Mouse (Mus musculus) adrenal gland, adult 8-10 months (tissue): ENCODE measurements around the gene Pecam1. TPM values are rescaled to one million over a fixed set of nuclear protein-coding genes. Genes with fewer than 3 reads are reported as not detected.
A peak's percentile ranks its signal among the peaks of the same experiment; 100 is the strongest.
"Not testable (repeated sequence)": the region's sequence is repeated elsewhere in the genome, so short reads cannot be mapped to it uniquely, and the experiment has no call there.

Source experiments
- DNase-seq: peaks from one replicate; pipeline ENCODE4 v3.0.0; 2022
- total RNA-seq, 4 experiments: library from RNA; stranded (reverse); gene quantifications; 2 replicates each; pipeline ENCODE4 v1.2.4; 2022

The Pecam1 gene
- total RNA-seq, 4 experiments from 2014 or later = 59.0 to 91.0 (median 69.9) TPM

DNA sequence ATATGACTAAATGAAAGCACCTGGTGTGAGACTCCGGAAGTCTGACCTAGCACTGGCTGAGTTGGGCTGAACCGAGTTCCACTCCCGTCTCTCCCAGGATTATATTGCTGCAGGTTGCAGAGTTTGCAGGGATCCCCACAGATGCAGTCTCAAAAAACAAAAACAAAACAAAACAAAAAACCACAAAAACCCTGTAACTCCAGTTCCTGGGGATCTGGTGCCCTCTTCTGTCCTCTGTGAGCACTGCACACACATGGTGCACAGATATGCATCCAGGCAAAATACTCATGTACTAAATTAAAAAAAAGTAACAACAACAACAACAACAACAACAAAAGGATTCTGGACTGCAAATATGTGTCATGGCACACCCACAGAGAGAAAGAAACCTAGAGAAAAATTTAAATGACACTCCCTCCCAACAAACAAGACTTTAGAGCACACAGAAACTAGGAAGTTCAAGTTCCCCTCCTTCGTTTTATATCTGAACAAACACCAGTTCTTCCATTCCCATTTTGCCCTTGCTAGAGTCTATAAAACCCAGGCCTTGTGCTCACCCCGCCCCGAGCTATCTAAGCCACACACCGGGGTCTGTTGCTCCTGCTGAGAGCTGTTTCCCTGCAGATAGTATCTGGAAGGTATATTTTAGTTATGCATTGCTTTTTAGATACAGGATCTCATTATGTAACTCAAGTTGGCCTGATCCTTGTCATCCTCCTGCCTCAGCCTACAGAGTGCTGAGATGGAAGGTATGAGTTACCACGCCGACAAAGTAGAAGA is 20.0 kb upstream of the Pecam1 start:
- DNase-seq = no peak

- DNase-seq = no peak
Observed at GRCm38 (mm10) chr11:106767516-106767915, 17.1 kb upstream of the Pecam1 start.

DNA sequence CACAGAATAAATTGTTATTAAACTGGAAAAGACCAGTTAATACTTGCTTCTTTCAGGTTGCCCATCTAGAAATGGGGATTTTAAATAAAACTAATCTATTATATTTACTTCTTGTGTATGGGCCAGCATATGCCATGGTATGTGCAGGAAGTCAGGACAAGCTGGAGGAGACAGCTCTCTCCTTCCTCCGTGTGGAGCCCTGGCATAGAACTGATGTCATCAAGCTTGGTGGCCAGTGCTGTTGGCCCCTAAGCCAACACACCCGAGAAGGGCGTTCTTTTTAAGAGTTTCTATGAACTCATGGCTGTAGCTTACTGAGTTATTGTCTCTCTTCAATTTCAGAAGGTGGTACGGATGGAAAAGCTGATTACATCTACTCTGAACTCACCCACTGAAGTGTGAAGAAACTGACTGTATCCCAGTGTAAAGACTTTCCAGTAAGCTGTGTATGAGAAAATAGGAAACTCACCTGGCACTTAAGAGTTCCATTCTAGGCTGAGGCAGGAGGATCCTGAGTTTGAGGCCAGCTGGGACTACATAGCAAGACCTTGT is 16.3 kb upstream of the Pecam1 start:
- no peak for DNase-seq

GRCm38 (mm10) chr11:106762800-106763185 is 12.4 kb upstream of the Pecam1 start:
- DNase-seq = no peak

DNA sequence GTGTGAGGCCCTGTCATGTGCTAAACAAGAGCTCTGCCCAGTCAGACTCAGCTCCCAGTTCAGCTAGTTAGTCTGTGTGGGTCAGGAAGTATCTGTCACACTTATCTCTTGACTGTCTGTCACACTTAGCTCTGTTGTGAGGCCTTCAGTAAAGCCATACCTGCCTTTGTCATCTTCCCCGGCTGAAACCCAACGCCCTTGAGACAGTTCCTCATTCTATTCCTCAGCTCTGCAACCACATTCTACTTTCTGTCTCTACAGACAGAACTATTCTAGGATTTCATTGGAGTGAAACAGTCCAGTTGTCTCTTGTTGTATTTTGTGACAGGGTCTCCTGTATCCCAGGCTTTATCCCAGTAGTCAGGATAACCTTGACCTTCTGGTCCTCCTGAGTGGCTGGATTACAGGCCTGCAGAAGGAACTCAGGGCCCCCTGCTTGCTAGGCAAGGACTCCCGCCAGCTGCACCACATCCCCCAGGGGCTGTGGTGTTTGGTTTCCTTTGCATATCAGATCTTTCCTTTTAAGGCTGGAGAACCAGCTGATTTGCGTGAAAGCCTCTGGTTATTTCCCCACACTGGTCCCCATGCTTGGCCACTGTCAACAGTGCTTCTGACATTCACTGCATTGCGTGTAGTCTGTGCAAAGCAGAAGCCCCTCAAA is 11.8 kb upstream of the Pecam1 start:
- DNase-seq = no peak

GRCm38 (mm10) chr11:106760511-106760910 is 10.1 kb upstream of the Pecam1 start:
- no peak for DNase-seq

DNA sequence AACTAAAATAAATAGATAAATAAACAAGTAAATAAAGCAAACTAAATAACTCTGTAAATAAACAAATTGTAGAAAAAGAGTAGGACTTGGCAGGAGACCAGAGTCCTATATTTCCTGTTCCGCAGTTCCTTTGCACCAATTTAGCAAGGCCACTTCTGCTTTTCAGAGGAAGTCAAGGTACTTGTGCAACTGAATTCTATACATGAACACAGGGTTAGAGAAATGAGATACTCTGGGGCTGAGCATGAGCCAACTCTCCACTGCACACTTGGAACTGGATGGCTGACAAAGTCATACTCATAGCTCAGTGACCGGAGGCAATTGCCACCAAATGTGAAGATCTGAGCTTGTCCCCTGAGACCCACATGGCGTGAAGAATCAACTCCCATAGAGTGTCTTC is 8.6 kb upstream of the Pecam1 start:
- no peak for DNase-seq

GRCm38 (mm10) chr11:106755583-106755982 is 5.2 kb upstream of the Pecam1 start:
- no peak for DNase-seq

GRCm38 (mm10) chr11:106753314-106753713 is 2.9 kb upstream of the Pecam1 start:
- DNase-seq = no peak

GRCm38 (mm10) chr11:106752103-106752502 is 1.7 kb upstream of the Pecam1 start:
- no peak for DNase-seq

DNA sequence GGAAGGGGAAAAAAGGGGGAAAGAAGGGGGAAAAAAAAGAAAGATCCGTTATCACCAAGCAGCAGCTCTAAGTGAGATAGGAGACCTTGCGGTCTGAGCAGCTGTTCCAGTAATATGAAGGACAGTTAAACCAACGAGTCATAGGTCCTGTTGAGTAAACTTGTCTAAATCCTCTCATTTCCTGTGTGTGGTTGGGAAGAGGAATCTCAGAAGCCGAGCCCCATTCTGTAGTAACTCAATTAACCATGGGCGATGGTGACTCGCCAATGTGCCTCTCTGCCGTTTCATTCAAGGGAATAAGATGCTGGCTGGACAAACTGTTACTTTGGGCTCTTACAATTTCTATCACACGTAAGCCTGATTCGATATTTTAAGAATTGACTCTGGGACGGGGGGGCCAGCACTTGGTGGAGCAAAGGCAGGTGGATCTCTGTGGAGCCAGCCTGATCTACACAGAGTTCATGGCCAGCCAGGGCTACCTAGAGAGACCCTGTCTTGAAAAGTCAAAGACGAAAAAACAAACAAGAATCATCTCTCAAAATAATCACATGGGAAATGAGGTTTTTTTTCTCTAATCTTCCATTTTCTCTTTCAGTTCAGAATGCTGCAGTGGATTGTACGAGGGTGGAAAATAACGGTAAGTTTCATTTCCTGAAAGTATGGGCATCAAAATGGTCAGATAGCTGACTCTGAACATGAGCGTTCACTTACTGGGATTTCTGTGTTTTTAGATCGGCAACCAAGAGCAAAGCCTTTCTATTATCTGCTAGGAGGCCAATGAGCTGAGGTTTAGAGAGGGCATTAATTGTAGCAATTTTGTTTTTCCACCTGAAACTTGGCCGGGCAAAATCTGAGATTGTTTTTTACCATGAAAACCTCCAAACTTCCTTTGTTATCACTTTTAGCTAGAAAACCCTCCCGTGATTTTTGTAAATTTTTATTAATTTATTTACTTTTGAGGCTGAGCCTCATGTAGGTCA is 901 bp upstream of the Pecam1 start, which contains the start of gene Milr1:
Milr1 (plus strand) TSS at position 188 of the 980 bp plus-strand sequence.
- DNase-seq = no peak

GRCm38 (mm10) chr11:106749557-106750120 is 789 bp downstream of the Pecam1 start:
- not testable (repeated sequence) for DNase-seq

- no peak for DNase-seq
Observed at GRCm38 (mm10) chr11:106744949-106745348, 5.5 kb downstream of the Pecam1 start.

- no peak for DNase-seq
Observed at GRCm38 (mm10) chr11:106742388-106742841, 8.0 kb downstream of the Pecam1 start.

GRCm38 (mm10) chr11:106741826-106742225 is 8.6 kb downstream of the Pecam1 start:
- DNase-seq = no peak

- DNase-seq = no peak
Observed at GRCm38 (mm10) chr11:106741232-106741631, 9.2 kb downstream of the Pecam1 start.

GRCm38 (mm10) chr11:106740724-106741123 is 9.7 kb downstream of the Pecam1 start:
- DNase-seq = not testable (repeated sequence)

DNA sequence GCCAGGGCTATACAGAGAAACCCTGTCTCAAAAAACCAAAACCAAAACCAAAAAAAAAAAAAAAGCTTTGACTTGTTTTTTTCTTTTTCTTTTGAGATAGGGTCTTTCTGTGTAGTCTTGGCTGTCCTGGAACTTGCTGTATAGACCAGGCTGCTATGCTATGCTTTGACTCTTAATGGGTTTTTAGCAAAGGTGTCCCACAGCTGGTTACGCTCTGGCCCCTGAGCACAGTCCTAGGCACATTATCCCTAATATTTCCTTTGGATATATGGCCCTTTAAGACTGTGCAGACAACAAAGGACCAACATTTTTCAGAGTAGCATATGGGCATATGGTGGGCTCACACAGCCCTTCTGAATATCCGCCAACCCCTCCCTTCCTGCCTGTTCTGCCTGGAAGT is 11.3 kb downstream of the Pecam1 start:
- no peak for DNase-seq

- peak; percentile 18 for DNase-seq
Observed at GRCm38 (mm10) chr11:106737178-106737621, 13.2 kb downstream of the Pecam1 start.

GRCm38 (mm10) chr11:106736614-106737013 is 13.8 kb downstream of the Pecam1 start:
- DNase-seq = no peak

- DNase-seq = no peak
Observed at GRCm38 (mm10) chr11:106730714-106731113, 19.7 kb downstream of the Pecam1 start.

DNA sequence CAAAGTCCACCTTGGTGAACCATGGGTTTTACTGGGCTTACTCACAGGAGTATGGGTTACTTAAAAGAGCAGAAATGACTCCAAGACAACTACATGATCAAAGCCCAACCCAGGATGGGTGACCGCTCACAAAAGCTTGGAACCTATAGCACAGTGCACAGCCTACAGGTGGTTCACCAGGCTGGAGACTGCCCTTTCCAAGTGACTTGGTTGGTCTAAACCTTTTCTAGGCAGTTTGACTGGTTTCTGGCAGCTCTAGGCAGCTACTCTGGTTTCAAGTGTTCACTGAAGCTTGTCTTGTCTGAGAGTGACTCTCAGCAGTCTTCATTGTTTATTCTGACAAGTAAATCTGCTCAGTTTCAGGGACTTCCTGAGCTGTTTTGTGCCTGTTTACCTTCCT is 20.8 kb downstream of the Pecam1 start:
- no peak for DNase-seq
